Mouse (Mus musculus): ENCODE results near the gene Rpl22. TPM values are rescaled to one million over a fixed set of nuclear protein-coding genes. Genes with fewer than 3 reads are reported as not detected.

Gene Rpl22
- polyA plus RNA-seq, 1 experiment: 1,224 TPM

DNA sequence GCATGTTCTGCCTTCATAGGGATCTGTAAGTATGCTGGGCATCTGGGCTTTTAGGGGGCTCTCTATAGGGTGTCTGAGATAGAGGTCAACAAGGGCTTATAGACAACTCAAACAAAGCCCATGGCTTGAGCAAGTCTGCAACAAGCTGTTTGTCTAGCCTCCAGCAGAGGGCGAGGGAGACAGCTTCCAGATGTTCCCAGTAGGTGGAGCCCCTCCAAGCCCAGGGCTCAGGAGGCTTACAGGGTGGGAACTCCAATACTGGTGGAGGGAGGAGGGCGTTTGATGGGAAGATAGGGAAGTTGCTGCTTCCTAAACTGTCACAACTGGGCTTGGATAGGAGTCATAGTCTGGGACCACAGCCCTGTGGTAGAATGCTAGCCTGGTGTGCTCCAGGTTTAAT is 7.4 kb downstream of the Rpl22 start:
- whole genome bisulfite sequencing: 19% methylated on average over 2 of the region's 2 CpGs
- Histone ChIP-seq H3K4me1 (ENCODE audit: control insufficient read depth, insufficient read depth, low read length) (no peaks in the 10 kb centered on the region), H3K27ac (ENCODE audit: control insufficient read depth, insufficient read depth, low read depth, low read length, poor library complexity) (no peak overlapping the region), H3K4me3 (replicated peaks; ENCODE audit: control insufficient read depth, low read depth, low read length) (no peak overlapping the region)
- TF ChIP-seq CTCF (IDR thresholded peaks at IDR 0.05; ENCODE audit: control insufficient read depth, insufficient read depth, low read length): peak; percentile 90
- TF ChIP-seq POLR2A (IDR thresholded peaks at IDR 0.05; ENCODE audit: borderline replicate concordance, control insufficient read depth, low read depth, low read length): no peak

DNA sequence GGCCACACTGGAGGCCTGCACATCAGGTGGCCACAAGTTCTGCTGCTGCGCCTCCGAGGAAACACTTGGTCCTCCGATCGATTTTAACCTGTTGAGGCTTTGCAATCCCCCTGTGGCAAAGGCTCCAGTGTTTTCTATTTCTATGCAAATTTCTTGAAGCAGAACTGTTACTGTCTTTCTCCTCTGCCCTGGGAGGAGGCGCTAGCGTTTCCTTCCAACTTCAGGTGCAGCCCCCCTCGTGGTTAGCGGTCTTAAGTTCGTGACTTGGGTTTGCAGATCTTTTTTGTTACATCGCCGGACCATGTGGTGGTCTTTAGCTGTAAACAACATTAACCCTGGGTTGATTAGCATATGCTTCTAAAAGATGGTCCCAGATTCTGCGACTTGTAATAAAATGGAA is 8.0 kb downstream of the Rpl22 start:
- Histone ChIP-seq H3K4me1 (ENCODE audit: control insufficient read depth, insufficient read depth, low read length) (no peaks in the 10 kb centered on the region), H3K27ac (ENCODE audit: control insufficient read depth, insufficient read depth, low read depth, low read length, poor library complexity) (no peak overlapping the region), H3K4me3 (replicated peaks; ENCODE audit: control insufficient read depth, low read depth, low read length) (no peak overlapping the region)
- 91% methylated on average over 12 of the region's 12 CpGs for WGBS
- TF ChIP-seq POLR2A (IDR thresholded peaks at IDR 0.05; ENCODE audit: borderline replicate concordance, control insufficient read depth, low read depth, low read length) (no peak), CTCF (IDR thresholded peaks at IDR 0.05; ENCODE audit: control insufficient read depth, insufficient read depth, low read length) (no peak)

DNA sequence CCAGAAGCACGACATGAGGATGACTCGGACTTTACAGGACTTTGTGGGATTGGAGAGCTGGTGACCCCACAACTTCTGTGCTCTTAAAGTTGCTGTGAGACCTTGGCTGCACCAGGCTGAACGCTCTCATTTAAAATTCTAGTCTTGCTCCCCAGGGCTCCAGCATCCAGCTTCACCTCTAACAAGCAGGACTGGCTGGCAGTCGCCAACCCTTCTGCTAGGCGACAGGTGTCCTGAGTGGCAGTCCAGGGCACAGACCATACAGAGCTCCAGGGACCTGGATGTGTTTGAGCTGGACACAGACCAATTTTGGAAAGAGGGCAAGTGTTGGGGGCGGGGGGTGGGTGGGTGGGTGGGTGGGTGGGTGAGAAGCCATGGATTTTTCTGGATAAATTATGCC is 12.2 kb downstream of the Rpl22 start:
- no peak overlapping the region for H3K27ac ChIP-seq (ENCODE audit: control insufficient read depth, insufficient read depth, low read depth, low read length, poor library complexity)
- TF ChIP-seq POLR2A (IDR thresholded peaks at IDR 0.05; ENCODE audit: borderline replicate concordance, control insufficient read depth, low read depth, low read length): no peak
- no peak for TF ChIP-seq CTCF (IDR thresholded peaks at IDR 0.05; ENCODE audit: control insufficient read depth, insufficient read depth, low read length)
- H3K4me3 ChIP-seq (replicated peaks; ENCODE audit: control insufficient read depth, low read depth, low read length): no peak overlapping the region
- no peaks in the 10 kb centered on the region for H3K4me1 ChIP-seq (ENCODE audit: control insufficient read depth, insufficient read depth, low read length)
- 50% methylated on average over 6 of the region's 6 CpGs for WGBS

DNA sequence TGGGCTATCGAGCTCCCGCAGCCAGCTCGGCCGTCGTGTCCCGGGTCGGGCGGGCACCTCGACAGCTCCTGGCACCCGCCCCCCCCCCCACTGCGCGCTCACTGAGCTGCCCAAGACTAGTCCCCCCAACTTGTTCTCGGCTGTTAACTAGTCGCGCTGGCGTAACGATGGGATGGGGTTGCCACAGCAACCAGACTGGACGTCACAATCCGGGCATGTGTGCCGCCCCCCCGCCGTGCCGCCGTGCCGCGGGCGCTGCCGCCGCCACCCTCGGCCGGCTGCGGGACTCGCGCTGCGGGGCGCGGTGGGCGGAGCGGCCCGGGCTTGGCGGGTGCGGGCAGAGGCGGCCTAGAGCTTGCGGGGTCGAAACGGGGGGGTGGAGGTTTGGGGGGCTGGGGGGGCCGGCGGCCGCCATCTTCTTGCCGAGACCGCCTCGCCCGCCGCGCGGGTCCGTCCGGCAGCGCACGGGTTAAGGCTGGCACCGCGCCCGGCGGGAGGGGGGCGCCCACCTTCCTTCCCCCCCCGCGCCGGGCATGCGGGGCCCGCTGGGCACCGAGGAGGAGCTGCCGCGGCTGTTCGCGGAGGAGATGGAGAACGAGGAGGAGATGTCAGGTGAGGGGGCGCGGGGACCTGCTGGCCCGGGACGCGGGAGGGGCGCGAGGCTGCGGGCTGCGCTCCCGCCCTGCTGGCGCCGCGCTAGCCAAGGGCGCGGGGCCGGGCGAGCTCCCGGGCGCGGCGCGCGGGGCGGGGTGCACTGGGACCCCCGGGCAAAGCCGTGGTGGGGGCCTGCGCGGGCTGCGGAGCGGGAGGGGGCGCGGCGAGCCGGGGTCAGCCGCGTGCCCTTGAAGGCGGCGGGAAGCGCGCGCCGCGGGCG is 13.1 kb downstream of the Rpl22 start, which contains the start of gene Chd5:
Gene Chd5 (plus strand): TSS at position 233 of the 874 bp plus-strand sequence.
- Histone ChIP-seq H3K4me1 (ENCODE audit: control insufficient read depth, insufficient read depth, low read length) (no peaks in the 10 kb centered on the region), H3K27ac (ENCODE audit: control insufficient read depth, insufficient read depth, low read depth, low read length, poor library complexity) (no peak within 1 kb of the TSS), H3K4me3 (replicated peaks; ENCODE audit: control insufficient read depth, low read depth, low read length) (no peak within 1 kb of the TSS)
- 3% methylated on average over 115 of the region's 120 CpGs for WGBS
- TF ChIP-seq CTCF (IDR thresholded peaks at IDR 0.05; ENCODE audit: control insufficient read depth, insufficient read depth, low read length) (no peak), POLR2A (IDR thresholded peaks at IDR 0.05; ENCODE audit: borderline replicate concordance, control insufficient read depth, low read depth, low read length) (no peak)

DNA sequence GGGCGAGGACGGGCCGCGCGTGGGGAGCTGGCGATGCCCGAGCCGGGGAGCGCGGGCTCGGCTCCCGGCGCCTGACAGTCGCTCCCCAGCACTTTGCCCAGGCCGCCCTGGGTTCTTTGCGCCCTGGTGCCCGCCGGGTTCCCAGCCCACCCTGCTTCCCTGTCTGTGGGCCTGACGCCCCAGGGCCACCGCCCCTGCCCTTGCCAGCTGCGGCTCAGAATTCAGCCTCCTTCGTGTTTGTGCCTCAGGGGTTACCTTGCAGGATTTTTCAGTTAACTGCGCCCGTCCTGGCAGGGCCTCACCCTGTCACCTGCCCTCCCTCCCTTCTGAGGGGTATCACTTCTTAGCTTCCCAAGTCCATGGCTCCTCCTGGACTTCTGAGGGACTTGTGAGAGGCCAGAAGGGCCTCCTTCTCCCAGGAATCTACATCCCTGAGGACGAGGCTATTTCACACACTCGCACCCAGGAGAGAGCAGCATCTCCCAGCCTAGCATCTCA is 13.8 kb downstream of the Rpl22 start:
- Histone ChIP-seq H3K4me3 (replicated peaks; ENCODE audit: control insufficient read depth, low read depth, low read length) (no peak overlapping the region), H3K4me1 (ENCODE audit: control insufficient read depth, insufficient read depth, low read length) (no peaks in the 10 kb centered on the region), H3K27ac (ENCODE audit: control insufficient read depth, insufficient read depth, low read depth, low read length, poor library complexity) (no peak overlapping the region)
- 8% methylated on average over 25 of the region's 26 CpGs for WGBS
- TF ChIP-seq CTCF (IDR thresholded peaks at IDR 0.05; ENCODE audit: control insufficient read depth, insufficient read depth, low read length): no peak
- TF ChIP-seq POLR2A (IDR thresholded peaks at IDR 0.05; ENCODE audit: borderline replicate concordance, control insufficient read depth, low read depth, low read length): no peak

DNA sequence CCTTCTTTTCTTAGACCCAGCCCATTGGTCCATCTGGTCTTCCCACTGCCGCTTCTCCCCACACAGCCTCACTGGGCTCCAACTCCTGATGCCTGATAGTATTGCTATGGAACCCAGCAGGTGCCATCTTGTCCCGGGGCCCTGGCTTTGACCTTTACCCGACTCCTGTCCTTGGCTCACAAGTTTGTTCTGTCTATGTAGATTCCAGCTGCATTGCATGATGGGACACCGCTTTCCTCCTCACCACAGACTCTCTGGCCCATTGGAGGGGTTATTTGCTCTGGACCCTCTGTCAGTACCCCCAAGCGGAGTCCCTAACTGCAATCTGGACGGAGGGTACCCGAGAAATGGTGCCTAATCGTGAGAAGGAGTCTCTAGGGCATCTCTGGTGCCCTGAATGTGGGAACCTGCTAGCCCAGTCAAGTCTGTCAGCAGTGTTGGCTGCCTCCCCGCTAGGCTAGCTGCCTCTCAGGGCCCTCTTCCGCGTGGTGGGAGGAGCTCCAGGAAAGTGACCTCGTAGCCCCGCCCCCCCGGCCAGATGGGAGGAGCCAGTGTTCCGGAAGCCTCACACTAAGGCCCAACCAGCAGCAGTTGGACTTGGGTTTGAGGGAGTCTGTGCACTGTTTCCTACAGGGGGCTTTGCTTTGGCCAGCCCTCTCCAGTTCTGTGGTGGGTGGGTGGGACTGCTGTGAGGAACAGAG is 15.2 kb downstream of the Rpl22 start:
- Histone ChIP-seq H3K27ac (ENCODE audit: control insufficient read depth, insufficient read depth, low read depth, low read length, poor library complexity) (no peak overlapping the region), H3K4me1 (ENCODE audit: control insufficient read depth, insufficient read depth, low read length) (no peaks in the 10 kb centered on the region), H3K4me3 (replicated peaks; ENCODE audit: control insufficient read depth, low read depth, low read length) (no peak overlapping the region)
- WGBS: 43% methylated on average over 15 of the region's 15 CpGs
- TF ChIP-seq CTCF (IDR thresholded peaks at IDR 0.05; ENCODE audit: control insufficient read depth, insufficient read depth, low read length) (no peak), POLR2A (IDR thresholded peaks at IDR 0.05; ENCODE audit: borderline replicate concordance, control insufficient read depth, low read depth, low read length) (no peak)

DNA sequence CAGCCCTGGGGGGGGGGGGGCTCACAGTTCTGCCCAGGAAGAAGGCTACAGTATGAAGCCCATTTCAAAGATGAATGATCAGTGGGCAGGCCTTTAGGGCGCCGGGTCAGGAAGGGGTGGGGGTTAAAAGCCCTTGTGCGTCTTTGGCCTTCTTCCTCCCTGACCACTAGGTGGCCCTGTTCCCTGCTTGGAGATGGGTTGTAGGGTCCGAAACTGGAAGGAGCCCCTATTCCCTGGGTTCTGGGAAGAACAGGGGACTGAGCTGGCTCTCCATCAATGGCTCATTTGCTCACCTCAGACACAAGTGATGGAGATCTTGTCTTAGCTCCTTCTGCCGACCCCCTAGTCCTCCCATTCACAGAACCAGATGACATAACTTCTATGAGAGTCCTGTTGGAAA is 17.8 kb downstream of the Rpl22 start:
- Histone ChIP-seq H3K27ac (ENCODE audit: control insufficient read depth, insufficient read depth, low read depth, low read length, poor library complexity) (no peak overlapping the region), H3K4me3 (replicated peaks; ENCODE audit: control insufficient read depth, low read depth, low read length) (no peak overlapping the region), H3K4me1 (ENCODE audit: control insufficient read depth, insufficient read depth, low read length) (no peaks in the 10 kb centered on the region)
- WGBS: 8% methylated on average over 5 of the region's 5 CpGs
- peak; percentile 62; the same call in 1 of the 2 replicates for TF ChIP-seq CTCF (IDR thresholded peaks at IDR 0.05; ENCODE audit: control insufficient read depth, insufficient read depth, low read length)
- TF ChIP-seq POLR2A (IDR thresholded peaks at IDR 0.05; ENCODE audit: borderline replicate concordance, control insufficient read depth, low read depth, low read length): no peak

DNA sequence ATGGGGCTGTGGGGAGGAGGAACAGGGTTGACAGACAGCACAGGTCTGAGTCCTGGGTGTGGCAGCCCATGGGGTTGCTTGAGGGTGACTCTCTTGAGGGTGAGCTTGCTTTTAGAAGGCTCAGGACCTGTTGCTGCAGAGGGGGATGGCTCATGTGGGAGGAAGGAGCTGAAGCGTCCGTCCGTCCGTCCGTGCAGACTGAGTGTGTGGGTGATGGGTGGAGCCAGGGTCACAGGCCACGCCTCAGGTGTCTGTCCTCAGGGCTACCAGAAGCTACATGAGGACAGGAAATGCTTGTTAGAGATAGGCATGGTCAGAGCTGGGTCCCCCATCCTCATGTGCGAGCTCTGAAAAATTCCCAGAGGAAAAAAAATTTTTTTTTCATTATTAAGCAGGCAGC is 19.1 kb downstream of the Rpl22 start:
- no peak overlapping the region for H3K4me3 ChIP-seq (replicated peaks; ENCODE audit: control insufficient read depth, low read depth, low read length)
- TF ChIP-seq CTCF (IDR thresholded peaks at IDR 0.05; ENCODE audit: control insufficient read depth, insufficient read depth, low read length) (no peak), POLR2A (IDR thresholded peaks at IDR 0.05; ENCODE audit: borderline replicate concordance, control insufficient read depth, low read depth, low read length) (no peak)
- H3K4me1 ChIP-seq (ENCODE audit: control insufficient read depth, insufficient read depth, low read length): no peaks in the 10 kb centered on the region
- 27% methylated on average over 7 of the region's 7 CpGs for WGBS
- no peak overlapping the region for H3K27ac ChIP-seq (ENCODE audit: control insufficient read depth, insufficient read depth, low read depth, low read length, poor library complexity)

Data from bone marrow, adult 2 months (tissue).